Mouse (Mus musculus) forebrain, embryonic 14.5 days (tissue): ENCODE data around the gene Nfix. TPM values are rescaled to one million over a fixed set of nuclear protein-coding genes. Genes with fewer than 3 reads are reported as not detected.
A peak's percentile ranks its signal among the peaks of the same experiment; 100 is the strongest.

Source experiments
- ATAC-seq: fragments of 200-750 bp; cut with Nextera tagmentation; 2 replicates; pipeline ENCODE4 v1.8.0; 2017; ENCODE audit warnings: mild to moderate bottlenecking, moderate library complexity
- DNase-seq: peaks from one replicate; pipeline ENCODE4 v3.0.0-alpha.2; 2015; ENCODE audit warnings: low spot score
- H3K27ac ChIP-seq: fragments of 300-500 bp; sonication (generic); 2 replicates; pipeline ENCODE4 v1.5.1; 2014; ENCODE audit warnings: low read depth, mild to moderate bottlenecking, control low read depth, low read length, moderate library complexity
- H3K27me3 ChIP-seq: fragments of 300-500 bp; sonication (generic); replicated peaks from 2 replicates; pipeline ENCODE4 v1.6.1; 2014; ENCODE audit warnings: low read length, control low read depth, mixed read lengths; ENCODE audit not compliant: control insufficient read depth, insufficient read depth
- H3K36me3 ChIP-seq: fragments of 300-500 bp; sonication (generic); 2 replicates; pipeline ENCODE4 v1.6.1; 2014; ENCODE audit warnings: low read length, control low read depth; ENCODE audit not compliant: control insufficient read depth, insufficient read depth
- H3K4me1 ChIP-seq: fragments of 300-500 bp; sonication (generic); 2 replicates; pipeline ENCODE4 v1.6.1; 2014; ENCODE audit warnings: antibody characterized with exemption, low read length, control low read depth; ENCODE audit not compliant: control insufficient read depth, insufficient read depth
- H3K4me2 ChIP-seq: fragments of 300-500 bp; sonication (generic); 2 replicates; pipeline ENCODE4 v1.6.1; 2014; ENCODE audit warnings: mild to moderate bottlenecking, control low read depth, low read length
- H3K4me3 ChIP-seq: fragments of 300-500 bp; sonication (generic); 2 replicates; pipeline ENCODE4 v1.5.1; 2014; ENCODE audit warnings: low read depth, low read length, control low read depth
- H3K9ac ChIP-seq: fragments of 300-500 bp; sonication (generic); 2 replicates; pipeline ENCODE4 v1.6.1; 2014; ENCODE audit warnings: mild to moderate bottlenecking, low read length, control low read depth, moderate library complexity
- H3K9me3 ChIP-seq: fragments of 300-500 bp; sonication (generic); replicated peaks from 2 replicates; pipeline ENCODE4 v1.6.1; 2016; ENCODE audit warnings: low read length, control low read depth, mixed read lengths; ENCODE audit not compliant: control insufficient read depth
- WGBS: fragments of 180-500 bp; shearing (Covaris S2); extraction: QIAGEN DNeasy Blood & Tissue Kit; methylation state at CpG from one replicate; pipeline ENCODE4 v1.1.7; 2014; 5-methylcytosine and 5-hydroxymethylcytosine counted together
- polyA plus RNA-seq: library from polyadenylated mRNA; unstranded; fragments of >200 nt; fragmentation: Nextera tagmentation; extraction: Ambion mirVana; gene quantifications from 2 replicates; pipeline ENCODE4 v1.2.1, GENCODE M21; 2014

Gene Nfix
- polyA plus RNA-seq, 1 experiment from 2014 or later, result 237 TPM

DNA sequence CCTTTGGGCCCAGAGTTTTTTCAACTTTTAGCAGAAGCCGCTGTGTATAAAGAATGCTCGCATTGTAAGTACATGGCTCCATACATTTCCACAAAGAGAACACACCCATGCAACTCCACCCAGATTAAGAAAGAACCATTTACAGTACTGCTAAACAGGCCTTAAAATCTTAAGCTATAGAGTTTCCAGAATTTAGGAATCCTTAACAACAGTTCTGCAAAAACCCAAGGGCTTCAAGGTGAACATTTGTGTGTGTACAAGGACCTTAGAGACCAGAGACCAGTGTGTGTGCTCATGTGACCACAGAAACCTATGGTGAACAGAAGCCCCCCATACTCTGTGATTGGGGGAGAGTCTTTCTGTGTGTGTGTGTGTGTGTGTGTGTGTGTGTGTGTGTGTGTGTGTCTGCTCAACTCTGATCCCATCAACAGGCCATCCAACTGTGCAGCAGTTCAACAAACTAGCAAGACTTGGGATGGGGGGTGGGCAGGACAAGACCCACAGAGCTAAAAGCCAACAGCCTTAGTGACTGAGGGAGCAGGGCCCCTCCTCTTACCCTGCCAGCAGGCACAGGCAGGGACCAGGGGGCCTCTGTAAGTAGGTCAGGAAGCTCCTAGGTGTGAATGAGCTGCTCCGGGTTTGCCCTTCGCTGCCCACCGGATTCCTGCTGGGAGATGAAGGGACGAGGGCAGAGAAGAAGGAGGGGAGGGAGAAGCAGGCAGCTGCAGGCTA lies 19.0 kb downstream of the Nfix start:
- Histone ChIP-seq H3K4me3 (no peak overlapping the region), H3K4me2 (peak overlapping the region; percentile 55), H3K9ac (peak overlapping the region; percentile 77), H3K4me1 (peaks cover 63% of the 10 kb centered on the region), H3K9me3 (no peaks in the 10 kb centered on the region), H3K27ac (peak overlapping the region; percentile 81), H3K27me3 (peaks cover 51% of the 10 kb centered on the region), H3K36me3 (no peaks in the 10 kb centered on the region)
- DNase-seq (no peak), ATAC-seq (no peak)
- WGBS, result 17% methylated on average over 6 of the region's 6 CpGs

DNA sequence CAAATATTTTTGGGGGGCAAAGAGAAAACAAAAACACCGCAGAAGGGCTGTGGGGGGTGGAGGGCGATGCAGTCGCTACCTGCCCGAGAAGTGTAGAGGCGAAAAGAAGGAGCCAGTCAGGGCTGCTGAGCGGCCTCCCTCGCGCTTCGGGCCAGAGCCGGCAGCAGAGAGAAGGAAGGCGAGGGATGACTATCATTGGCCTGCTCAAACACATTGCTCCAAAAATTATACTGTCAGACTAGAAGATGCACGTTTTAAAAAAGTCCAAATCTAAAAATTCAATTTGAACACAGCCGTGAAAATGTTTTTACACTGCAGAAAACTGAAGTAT lies 20.0 kb downstream of the Nfix start:
- H3K4me2 ChIP-seq, result peak overlapping the region; percentile 55
- H3K27ac ChIP-seq, result peak overlapping the region; percentile 93
- 0 out of 2 replicates have a peak overlapping the region, but pooled peaks have one; percentile 0 for H3K4me3 ChIP-seq
- peak overlapping the region; percentile 66 for H3K9ac ChIP-seq
- WGBS, result 2% methylated on average over 13 of the region's 13 CpGs
- no peaks in the 10 kb centered on the region for H3K9me3 ChIP-seq
- DNase-seq (no peak), ATAC-seq (peak; percentile 35)
- H3K27me3 ChIP-seq, result peaks cover 54% of the 10 kb centered on the region
- H3K36me3 ChIP-seq, result no peaks in the 10 kb centered on the region
- peaks cover 68% of the 10 kb centered on the region for H3K4me1 ChIP-seq

- peak overlapping the region; percentile 19 for H3K4me3 ChIP-seq
- peak; percentile 58 for ATAC-seq
Observed at GRCm38 (mm10) chr8:84779519-84780224, 20.5 kb downstream of the Nfix start.

GRCm38 (mm10) chr8:84778638-84779380 lies 21.3 kb downstream of the Nfix start:
- H3K9me3 ChIP-seq, result no peaks in the 10 kb centered on the region
- peak; percentile 74 for DNase-seq
- peak overlapping the region; percentile 93 for H3K27ac ChIP-seq
- peak overlapping the region; percentile 19 for H3K4me3 ChIP-seq
- WGBS, result 8% methylated on average over 11 of the region's 11 CpGs
- H3K27me3 ChIP-seq, result peaks cover 50% of the 10 kb centered on the region
- H3K4me1 ChIP-seq, result peaks cover 60% of the 10 kb centered on the region
- no peak for ATAC-seq
- no peaks in the 10 kb centered on the region for H3K36me3 ChIP-seq
- peak overlapping the region; percentile 66 for H3K9ac ChIP-seq
- H3K4me2 ChIP-seq, result peak overlapping the region; percentile 55

More at GRCm38 (mm10) chr8:84779519-84780224, 20.5 kb downstream of the Nfix start:
- Histone ChIP-seq H3K4me2 (peak overlapping the region; percentile 55), H3K9me3 (no peaks in the 10 kb centered on the region), H3K36me3 (no peaks in the 10 kb centered on the region), H3K4me1 (peaks cover 67% of the 10 kb centered on the region), H3K27me3 (peaks cover 54% of the 10 kb centered on the region), H3K9ac (peak overlapping the region; percentile 66), H3K27ac (peak overlapping the region; percentile 93)
- DNase-seq, result peak; percentile 90
- WGBS, result 1% methylated on average over 19 of the region's 19 CpGs

DNA sequence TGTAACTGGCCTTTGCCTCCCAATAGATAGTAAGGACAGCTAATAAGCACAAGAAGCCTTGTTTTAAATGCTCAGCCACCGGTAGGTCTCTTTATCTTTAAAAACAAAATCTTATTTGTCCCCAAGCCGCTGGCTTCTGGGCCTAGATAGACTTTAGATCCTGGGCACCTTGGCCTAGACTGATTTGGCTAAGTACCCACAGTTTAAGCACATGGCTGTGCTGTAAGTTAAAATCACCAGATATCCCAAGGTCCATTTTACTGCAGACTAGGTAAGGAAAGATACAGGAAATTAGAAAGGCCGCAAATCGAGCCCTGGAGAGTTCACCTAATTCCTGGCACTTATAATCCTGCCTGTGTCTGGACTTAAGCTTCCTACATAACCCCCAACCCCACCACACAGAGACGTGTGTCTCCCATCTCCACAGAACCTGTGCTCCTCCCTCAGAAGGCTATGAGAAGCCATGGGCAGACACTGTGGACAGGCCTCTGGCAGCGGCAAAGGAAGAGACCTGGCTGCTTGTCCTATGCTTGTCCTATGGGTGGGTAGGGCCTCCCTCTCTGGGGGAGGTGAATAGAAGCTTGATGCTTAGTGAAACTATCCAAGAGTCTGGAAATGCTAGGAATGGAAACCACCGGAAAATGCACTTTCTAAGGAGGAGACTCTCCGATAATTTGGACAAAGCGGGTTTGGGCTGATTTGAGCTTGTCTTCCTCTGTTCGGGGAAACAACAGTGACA lies 22.1 kb downstream of the Nfix start:
- Histone ChIP-seq H3K4me2 (peak overlapping the region; percentile 55), H3K4me1 (peaks cover 59% of the 10 kb centered on the region), H3K9ac (peak overlapping the region; percentile 66), H3K27me3 (peaks cover 47% of the 10 kb centered on the region), H3K36me3 (no peaks in the 10 kb centered on the region), H3K9me3 (no peaks in the 10 kb centered on the region), H3K4me3 (no peak overlapping the region), H3K27ac (peak overlapping the region; percentile 93)
- WGBS, result 28% methylated on average over 10 of the region's 10 CpGs
- ATAC-seq, result no peak
- DNase-seq, result no peak

DNA sequence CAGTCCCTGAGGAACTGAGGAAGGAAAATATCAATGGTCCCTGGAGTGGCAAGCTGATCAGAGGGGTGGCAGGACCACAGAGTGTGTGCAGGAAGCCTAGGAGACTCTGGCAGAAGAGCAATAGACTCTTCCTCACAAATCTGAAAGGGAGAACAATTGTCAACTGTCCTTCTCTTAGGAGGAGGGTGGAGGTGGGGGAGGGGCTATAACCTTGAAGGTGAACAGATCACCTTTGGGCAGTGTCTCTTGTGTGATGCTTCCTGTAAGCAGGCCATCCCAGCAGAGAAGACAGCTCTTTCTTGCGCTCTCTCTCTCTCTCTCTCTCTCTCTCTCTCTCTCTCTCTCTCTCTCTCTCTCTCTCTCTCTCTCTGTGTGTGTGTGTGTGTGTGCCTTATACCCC lies 23.6 kb downstream of the Nfix start:
- H3K4me1 ChIP-seq, result peaks cover 55% of the 10 kb centered on the region
- no peaks in the 10 kb centered on the region for H3K9me3 ChIP-seq
- DNase-seq, result no peak
- WGBS, result 40% methylated on average over 1 of the region's 1 CpGs
- peaks cover 34% of the 10 kb centered on the region for H3K27me3 ChIP-seq
- no peak for ATAC-seq
- no peaks in the 10 kb centered on the region for H3K36me3 ChIP-seq
- no peak overlapping the region for H3K4me3 ChIP-seq
- H3K4me2 ChIP-seq, result 0 out of 2 replicates have a peak overlapping the region, but pooled peaks have one; percentile 56
- H3K27ac ChIP-seq, result peak overlapping the region; percentile 97
- peak overlapping the region; percentile 38; the same call in 1 of the 2 replicates for H3K9ac ChIP-seq

DNA sequence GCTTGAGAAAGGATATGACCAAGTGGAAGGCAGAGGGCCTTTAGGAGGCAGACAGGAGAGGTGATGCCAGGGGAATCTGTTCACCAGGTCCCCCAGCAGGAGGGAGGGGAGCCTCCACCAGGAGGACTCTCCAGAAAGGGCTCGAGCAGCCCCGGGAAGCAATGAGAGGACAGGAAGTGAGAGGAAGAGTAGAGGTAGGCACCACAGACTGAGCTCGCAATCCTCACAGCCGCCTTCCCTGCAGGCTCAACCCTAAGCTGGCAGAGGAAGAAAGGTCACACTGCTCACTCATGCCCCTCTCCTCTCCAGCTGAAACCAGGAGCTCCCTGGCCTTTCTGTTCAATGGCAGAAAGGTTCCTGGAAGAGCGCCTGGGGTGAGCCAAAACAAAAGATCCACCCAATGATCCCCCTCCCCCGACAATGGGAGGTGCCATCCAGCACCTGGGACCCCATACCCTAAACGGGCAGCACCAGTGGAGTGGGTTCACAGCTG lies 24.5 kb downstream of the Nfix start:
- H3K9me3 ChIP-seq, result no peaks in the 10 kb centered on the region
- ATAC-seq (no peak), DNase-seq (no peak)
- peak overlapping the region; percentile 56 for H3K4me2 ChIP-seq
- 8% methylated on average over 7 of the region's 7 CpGs for WGBS
- no peaks in the 10 kb centered on the region for H3K36me3 ChIP-seq
- H3K9ac ChIP-seq, result peak overlapping the region; percentile 68
- peak overlapping the region; percentile 17; the same call in 1 of the 2 replicates for H3K4me3 ChIP-seq
- peaks cover 51% of the 10 kb centered on the region for H3K4me1 ChIP-seq
- H3K27ac ChIP-seq, result peak overlapping the region; percentile 97
- H3K27me3 ChIP-seq, result peaks cover 25% of the 10 kb centered on the region

DNA sequence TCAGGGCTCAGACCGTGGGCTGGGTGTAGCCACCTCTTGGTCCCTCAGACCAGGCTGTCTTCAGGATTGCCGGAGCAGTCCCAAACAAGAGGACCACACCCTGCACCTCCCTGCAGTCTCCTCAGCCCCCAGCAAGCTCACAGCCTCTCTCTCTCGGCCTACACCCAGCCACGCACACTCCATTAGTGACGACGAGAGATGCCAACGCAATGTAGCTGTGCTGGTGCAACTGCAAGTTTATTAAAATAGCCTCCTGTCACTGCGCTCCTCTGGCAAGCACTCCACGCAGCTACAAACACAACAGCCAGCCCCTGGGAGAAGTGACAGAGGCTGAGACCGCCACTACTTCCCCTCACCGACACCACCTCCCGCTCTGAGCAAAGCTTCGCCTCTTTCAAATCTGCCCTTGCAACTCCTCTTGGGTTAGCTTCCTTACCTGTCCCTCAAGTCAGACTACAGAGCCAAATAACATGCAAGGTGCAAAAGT lies 25.0 kb downstream of the Nfix start:
- peaks cover 48% of the 10 kb centered on the region for H3K4me1 ChIP-seq
- H3K27me3 ChIP-seq, result peaks cover 23% of the 10 kb centered on the region
- no peak for DNase-seq
- peak overlapping the region; percentile 17 for H3K4me3 ChIP-seq
- peak overlapping the region; percentile 56 for H3K4me2 ChIP-seq
- H3K36me3 ChIP-seq, result no peaks in the 10 kb centered on the region
- peak overlapping the region; percentile 68 for H3K9ac ChIP-seq
- ATAC-seq, result no peak
- no peaks in the 10 kb centered on the region for H3K9me3 ChIP-seq
- 13% methylated on average over 13 of the region's 13 CpGs for WGBS
- peak overlapping the region; percentile 97 for H3K27ac ChIP-seq
